Mouse (Mus musculus): ENCODE measurements around the gene Synpo2. TPM values are rescaled to one million over a fixed set of nuclear protein-coding genes. Genes with fewer than 3 reads are reported as not detected.

Gene Synpo2
- polyA plus RNA-seq, 1 experiment from 2014 or later: 2.0 TPM

- 84% methylated on average over 11 of the region's 11 CpGs for WGBS
- Histone ChIP-seq H3K27ac (no peak overlapping the region), H3K4me1 (replicated peaks; ENCODE audit: control insufficient read depth, insufficient read depth, low read length) (no peaks in the 10 kb centered on the region), H3K4me2 (replicated peaks) (no peak overlapping the region), H3K9me3 (ENCODE audit: control insufficient read depth, low read length) (peaks cover 8% of the 10 kb centered on the region; the same call in 1 of the 2 replicates), H3K4me3 (replicated peaks; ENCODE audit: low read length) (no peak overlapping the region), H3K9ac (no peak overlapping the region), H3K36me3 (replicated peaks; ENCODE audit: control insufficient read depth, insufficient read depth) (no peaks in the 10 kb centered on the region), H3K27me3 (ENCODE audit: control insufficient read depth, insufficient read depth, low read length) (no peaks in the 10 kb centered on the region)
- no peak for ATAC-seq (ENCODE audit: low FRiP score)
- DNase-seq (ENCODE audit: low spot score): no peak
Observed at GRCm38 (mm10) chr3:123256181-123257101, 20.5 kb upstream of the Synpo2 start.

- Histone ChIP-seq H3K27ac (no peak overlapping the region), H3K36me3 (replicated peaks; ENCODE audit: control insufficient read depth, insufficient read depth) (no peaks in the 10 kb centered on the region), H3K9me3 (ENCODE audit: control insufficient read depth, low read length) (no peaks in the 10 kb centered on the region), H3K27me3 (ENCODE audit: control insufficient read depth, insufficient read depth, low read length) (no peaks in the 10 kb centered on the region), H3K9ac (no peak overlapping the region), H3K4me1 (replicated peaks; ENCODE audit: control insufficient read depth, insufficient read depth, low read length) (no peaks in the 10 kb centered on the region; the same call in 1 of the 2 replicates), H3K4me2 (replicated peaks) (no peak overlapping the region), H3K4me3 (replicated peaks; ENCODE audit: low read length) (no peak overlapping the region)
- no peak for DNase-seq (ENCODE audit: low spot score)
- 62% methylated on average over 4 of the region's 4 CpGs for WGBS
- ATAC-seq (ENCODE audit: low FRiP score): no peak
Observed at GRCm38 (mm10) chr3:123245646-123246045, 9.7 kb upstream of the Synpo2 start.

- Histone ChIP-seq H3K27me3 (ENCODE audit: control insufficient read depth, insufficient read depth, low read length) (no peaks in the 10 kb centered on the region), H3K4me1 (replicated peaks; ENCODE audit: control insufficient read depth, insufficient read depth, low read length) (no peaks in the 10 kb centered on the region; the same call in 1 of the 2 replicates), H3K9me3 (ENCODE audit: control insufficient read depth, low read length) (no peaks in the 10 kb centered on the region), H3K4me3 (replicated peaks; ENCODE audit: low read length) (no peak overlapping the region), H3K9ac (no peak overlapping the region), H3K27ac (no peak overlapping the region), H3K36me3 (replicated peaks; ENCODE audit: control insufficient read depth, insufficient read depth) (no peaks in the 10 kb centered on the region), H3K4me2 (replicated peaks) (no peak overlapping the region)
- WGBS: 73% methylated on average over 5 of the region's 5 CpGs
- no peak for ATAC-seq (ENCODE audit: low FRiP score)
- no peak for DNase-seq (ENCODE audit: low spot score)
Observed at GRCm38 (mm10) chr3:123244376-123244775, 8.4 kb upstream of the Synpo2 start.

- Histone ChIP-seq H3K27ac (no peak overlapping the region), H3K4me2 (replicated peaks) (no peak overlapping the region), H3K36me3 (replicated peaks; ENCODE audit: control insufficient read depth, insufficient read depth) (no peaks in the 10 kb centered on the region), H3K9me3 (ENCODE audit: control insufficient read depth, low read length) (no peaks in the 10 kb centered on the region), H3K27me3 (ENCODE audit: control insufficient read depth, insufficient read depth, low read length) (0 out of 2 replicates have a peak, but pooled peaks cover 11% of the 10 kb centered on the region), H3K9ac (no peak overlapping the region), H3K4me1 (replicated peaks; ENCODE audit: control insufficient read depth, insufficient read depth, low read length) (0 out of 2 replicates have a peak, but pooled peaks cover 7% of the 10 kb centered on the region), H3K4me3 (replicated peaks; ENCODE audit: low read length) (no peak overlapping the region)
- no peak for DNase-seq (ENCODE audit: low spot score)
- no peak for ATAC-seq (ENCODE audit: low FRiP score)
Observed at GRCm38 (mm10) chr3:123237446-123237845, 1.5 kb upstream of the Synpo2 start.

GRCm38 (mm10) chr3:123237039-123237438 is 1.1 kb upstream of the Synpo2 start:
- no peak overlapping the region for H3K27ac ChIP-seq
- ATAC-seq (ENCODE audit: low FRiP score): no peak
- WGBS: 23% methylated on average over 7 of the region's 7 CpGs

GRCm38 (mm10) chr3:123235495-123235894 is 454 bp downstream of the Synpo2 start:
- ATAC-seq (ENCODE audit: low FRiP score) (no peak), DNase-seq (ENCODE audit: low spot score) (no peak)
- no peaks in the 10 kb centered on the region for H3K36me3 ChIP-seq (replicated peaks; ENCODE audit: control insufficient read depth, insufficient read depth)
- H3K9ac ChIP-seq: peak overlapping the region; percentile 47; the same call in 1 of the 2 replicates
- no peaks in the 10 kb centered on the region for H3K9me3 ChIP-seq (ENCODE audit: control insufficient read depth, low read length)
- H3K27ac ChIP-seq: no peak overlapping the region
- H3K4me1 ChIP-seq (replicated peaks; ENCODE audit: control insufficient read depth, insufficient read depth, low read length): 0 out of 2 replicates have a peak, but pooled peaks cover 7% of the 10 kb centered on the region
- H3K27me3 ChIP-seq (ENCODE audit: control insufficient read depth, insufficient read depth, low read length): 0 out of 2 replicates have a peak, but pooled peaks cover 11% of the 10 kb centered on the region
- peak overlapping the region; percentile 87 for H3K4me2 ChIP-seq (replicated peaks)
- H3K4me3 ChIP-seq (replicated peaks; ENCODE audit: low read length): peak overlapping the region; percentile 42
- 22% methylated on average over 7 of the region's 7 CpGs for WGBS

More at GRCm38 (mm10) chr3:123237039-123237438, 1.1 kb upstream of the Synpo2 start:
- DNase-seq (ENCODE audit: low spot score): no peak
- Histone ChIP-seq H3K4me2 (replicated peaks) (no peak overlapping the region), H3K27me3 (ENCODE audit: control insufficient read depth, insufficient read depth, low read length) (0 out of 2 replicates have a peak, but pooled peaks cover 11% of the 10 kb centered on the region), H3K36me3 (replicated peaks; ENCODE audit: control insufficient read depth, insufficient read depth) (no peaks in the 10 kb centered on the region), H3K4me1 (replicated peaks; ENCODE audit: control insufficient read depth, insufficient read depth, low read length) (0 out of 2 replicates have a peak, but pooled peaks cover 7% of the 10 kb centered on the region), H3K9me3 (ENCODE audit: control insufficient read depth, low read length) (no peaks in the 10 kb centered on the region), H3K9ac (no peak overlapping the region), H3K4me3 (replicated peaks; ENCODE audit: low read length) (no peak overlapping the region)

GRCm38 (mm10) chr3:123234191-123234836 is 1.6 kb downstream of the Synpo2 start:
- H3K4me1 ChIP-seq (replicated peaks; ENCODE audit: control insufficient read depth, insufficient read depth, low read length): 0 out of 2 replicates have a peak, but pooled peaks cover 7% of the 10 kb centered on the region
- no peaks in the 10 kb centered on the region for H3K36me3 ChIP-seq (replicated peaks; ENCODE audit: control insufficient read depth, insufficient read depth)
- no peak overlapping the region for H3K27ac ChIP-seq
- no peak overlapping the region for H3K4me3 ChIP-seq (replicated peaks; ENCODE audit: low read length)
- H3K27me3 ChIP-seq (ENCODE audit: control insufficient read depth, insufficient read depth, low read length): 0 out of 2 replicates have a peak, but pooled peaks cover 11% of the 10 kb centered on the region
- H3K4me2 ChIP-seq (replicated peaks): no peak overlapping the region; the same call in 1 of the 2 replicates
- H3K9ac ChIP-seq: no peak overlapping the region
- H3K9me3 ChIP-seq (ENCODE audit: control insufficient read depth, low read length): no peaks in the 10 kb centered on the region
- WGBS: 39% methylated on average over 16 of the region's 16 CpGs
- DNase-seq (ENCODE audit: low spot score) (peak; percentile 68), ATAC-seq (ENCODE audit: low FRiP score) (no peak)

GRCm38 (mm10) chr3:123231639-123232038 is 4.3 kb downstream of the Synpo2 start:
- no peak overlapping the region for H3K4me2 ChIP-seq (replicated peaks)
- 89% methylated on average over 2 of the region's 2 CpGs for WGBS
- no peak overlapping the region for H3K27ac ChIP-seq
- no peak for DNase-seq (ENCODE audit: low spot score)
- 0 out of 2 replicates have a peak, but pooled peaks cover 7% of the 10 kb centered on the region for H3K4me1 ChIP-seq (replicated peaks; ENCODE audit: control insufficient read depth, insufficient read depth, low read length)
- ATAC-seq (ENCODE audit: low FRiP score): no peak
- no peaks in the 10 kb centered on the region for H3K9me3 ChIP-seq (ENCODE audit: control insufficient read depth, low read length)
- no peak overlapping the region for H3K4me3 ChIP-seq (replicated peaks; ENCODE audit: low read length)
- 0 out of 2 replicates have a peak, but pooled peaks cover 7% of the 10 kb centered on the region for H3K27me3 ChIP-seq (ENCODE audit: control insufficient read depth, insufficient read depth, low read length)
- no peak overlapping the region for H3K9ac ChIP-seq
- no peaks in the 10 kb centered on the region for H3K36me3 ChIP-seq (replicated peaks; ENCODE audit: control insufficient read depth, insufficient read depth)

GRCm38 (mm10) chr3:123227276-123227675 is 8.7 kb downstream of the Synpo2 start:
- no peaks in the 10 kb centered on the region for H3K36me3 ChIP-seq (replicated peaks; ENCODE audit: control insufficient read depth, insufficient read depth)
- ATAC-seq (ENCODE audit: low FRiP score): no peak
- no peaks in the 10 kb centered on the region for H3K4me1 ChIP-seq (replicated peaks; ENCODE audit: control insufficient read depth, insufficient read depth, low read length)
- no peak overlapping the region for H3K4me2 ChIP-seq (replicated peaks)
- no peak for DNase-seq (ENCODE audit: low spot score)
- H3K9ac ChIP-seq: no peak overlapping the region
- H3K27ac ChIP-seq: no peak overlapping the region
- WGBS: 98% methylated on average over 3 of the region's 3 CpGs
- no peaks in the 10 kb centered on the region for H3K27me3 ChIP-seq (ENCODE audit: control insufficient read depth, insufficient read depth, low read length)
- H3K4me3 ChIP-seq (replicated peaks; ENCODE audit: low read length): no peak overlapping the region
- no peaks in the 10 kb centered on the region for H3K9me3 ChIP-seq (ENCODE audit: control insufficient read depth, low read length)
